In the genomic region with DNA sequence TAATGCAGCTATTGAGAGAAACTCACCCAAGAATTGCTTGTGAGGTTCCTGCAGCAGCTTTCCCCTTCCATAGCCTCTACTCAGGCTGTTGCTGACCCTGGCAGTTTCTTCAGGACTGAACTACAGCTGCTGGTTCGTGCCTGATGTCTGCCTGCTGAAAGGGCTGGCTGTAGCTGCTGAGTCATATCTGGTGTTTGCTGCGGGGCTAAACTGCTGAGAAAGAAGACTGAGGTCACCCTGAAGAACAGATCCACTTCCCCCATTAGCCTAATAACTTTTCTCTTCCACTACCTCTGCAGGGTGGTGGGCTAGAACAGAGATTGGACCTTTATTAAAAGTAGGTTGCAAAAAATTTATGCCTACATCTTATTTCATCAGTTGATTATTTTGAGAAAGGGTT, we compare ENCODE assay signal across 21 mouse cellular contexts. TPM values are rescaled to one million over a fixed set of nuclear protein-coding genes. Genes with fewer than 3 reads are reported as not detected.
DNase-seq lines count a peak whose midpoint lies in the region; TF ChIP-seq lines count a peak whose summit lies in the region.
"Had no signal": no experiment of that assay in that cellular context is flagged by ENCODE, and none has a peak within 500 bp of the region (broad histone marks: within the 10 kb centered on the region; RNA-seq: fewer than 3 reads in every experiment).

No protein-coding gene starts in this region.

- H3K27ac ChIP-seq in bone marrow macrophage, adult 2 months (ENCODE audit: insufficient read depth, low read depth, low read length): peak overlapping the region; percentile 33
- H3K27ac ChIP-seq: embryonic facial prominence, embryonic 13.5 days; embryonic facial prominence, embryonic 15.5 days; forebrain, embryonic 10.5 days; forebrain, embryonic 12.5 days had no signal

- DNase-seq in 3T3-L1 (ENCODE audit: low read depth, low spot score) (peak; percentile 9), 416B (ENCODE audit: low read depth) (peak; percentile 21)
- no peak for DNase-seq in ovary, postnatal 10 days (ENCODE audit: low spot score)
- no peak for DNase-seq in thymus, postnatal 14 days
- DNase-seq in gastrocnemius, postnatal 25 days: no peak
- DNase-seq: adrenal gland, adult 8-10 months; adrenal gland, postnatal 14 days; adrenal gland, postnatal 36 days; cerebellum, adult 11 months; cerebellum, adult 18-20 months; cerebellum, adult 8-10 months; cerebellum, adult 9-11 months; cerebellum, postnatal 14 days; cerebellum, postnatal 36 days; embryo, embryonic 11 days had no signal

- TF ChIP-seq CTCF in bone marrow macrophage, adult 2 months (IDR thresholded peaks at IDR 0.05; ENCODE audit: low read depth, low read length): no peak

- TF ChIP-seq POLR2A in bone marrow macrophage, adult 2 months (IDR thresholded peaks at IDR 0.05; ENCODE audit: borderline replicate concordance, low read depth, low read length): no peak

- H3K4me3 ChIP-seq in bone marrow macrophage, adult 2 months (ENCODE audit: insufficient read depth, low read length): no peak overlapping the region
- H3K4me3 ChIP-seq: embryonic facial prominence, embryonic 13.5 days; embryonic facial prominence, embryonic 15.5 days; erythroblast, embryonic 14.5 days; forebrain, embryonic 10.5 days; forebrain, embryonic 12.5 days had no signal

- peaks cover 12% of the 10 kb centered on the region for H3K4me1 ChIP-seq in bone marrow macrophage, adult 2 months (ENCODE audit: control insufficient read depth, insufficient read depth, low read length)
- H3K4me1 ChIP-seq: embryonic facial prominence, embryonic 13.5 days; embryonic facial prominence, embryonic 15.5 days; forebrain, embryonic 10.5 days; forebrain, embryonic 12.5 days had no signal

RNA-seq across cellular contexts. Expression of a gene that starts 49.8 kb away (rescaled TPM):
- polyA plus RNA-seq in bone marrow macrophage, adult 2 months (2012; ENCODE audit: insufficient read depth, insufficient read length, missing spikeins): 10.3 and 10.5 TPM in 2 replicates
- total RNA-seq in gastrocnemius, postnatal 25 days (2021): 1 to 10 TPM; 8.2 to 8.7 TPM

RNA-seq across cellular contexts. Expression of a gene that starts 49.9 kb away (rescaled TPM):
- 25.9 and 34.1 TPM in 2 replicates for polyA plus RNA-seq in bone marrow macrophage, adult 2 months (2012; ENCODE audit: insufficient read depth, insufficient read length, missing spikeins)
- 10 to 100 TPM in 1 of 2 experiments, 1 to 10 TPM in 1; 9.0 to 10.4 TPM for total RNA-seq in gastrocnemius, postnatal 25 days (2021)

Comparison
In these comparisons a context has a peak if more than half of its experiments do, and no peak if none do; other contexts are left out.
1. DNase-seq: peak in 3T3-L1 (single experiment) and 416B (single experiment); none in ovary, postnatal 10 days (single experiment), thymus, postnatal 14 days (single experiment) and gastrocnemius, postnatal 25 days (single experiment).